Comparison of ENCODE assay signal across 8 mouse cellular contexts in genomic region chrX:104413183-104413983, GRCm38 (mm10). TPM values are rescaled to one million over a fixed set of nuclear protein-coding genes. Genes with fewer than 3 reads are reported as not detected.
A peak's percentile ranks its signal among the peaks of the same experiment; 100 is the strongest.
DNase-seq lines count a peak whose midpoint lies in the region; ATAC-seq and TF ChIP-seq lines count a peak whose summit lies in the region.

Gene Abcb7, minus strand, starts transcription at chrX:104413856.

- no peaks in the 10 kb centered on the region for H3K4me1 ChIP-seq in intestine, postnatal 0 days (replicated peaks; ENCODE audit: control insufficient read depth, insufficient read depth, low read length)
- H3K4me1 ChIP-seq in midbrain, embryonic 10.5 days: 0 out of 2 replicates have a peak, but pooled peaks cover 3% of the 10 kb centered on the region

- ATAC-seq in intestine, postnatal 0 days: peak; percentile 88

- H3K27ac ChIP-seq in intestine, postnatal 0 days (ENCODE audit: low read depth, low read length): peak within 1 kb of the TSS; percentile 88
- peak within 1 kb of the TSS; percentile 95 for H3K27ac ChIP-seq in midbrain, embryonic 10.5 days (replicated peaks)

- H3K4me3 ChIP-seq in intestine, postnatal 0 days (ENCODE audit: low read depth, low read length): peak within 1 kb of the TSS; percentile 61
- peak within 1 kb of the TSS; percentile 65 for H3K4me3 ChIP-seq in midbrain, embryonic 10.5 days

- H3K4me2 ChIP-seq in intestine, postnatal 0 days (replicated peaks; ENCODE audit: low read depth): peak within 1 kb of the TSS; percentile 60

- peak; percentile 88 for DNase-seq in adrenal gland, postnatal 10 days
- peak; percentile 80 for DNase-seq in embryo, embryonic 9.5 days (ENCODE audit: extremely low spot score)
- DNase-seq in gastrocnemius, postnatal 4 days (ENCODE audit: low spot score in 2 of 2): peak; percentile 60 to 85
- DNase-seq in left cerebral cortex, postnatal 36 days (ENCODE audit: low spot score in 2 of 2): peak; percentile 84 to 85
- peak; percentile 80 for DNase-seq in midbrain, embryonic 10.5 days (ENCODE audit: low spot score)
- DNase-seq in right cerebral cortex, postnatal 36 days (ENCODE audit: low spot score in 2 of 2): peak; percentile 76
- peak; percentile 75 to 87 for DNase-seq in urinary bladder, postnatal 4 days (ENCODE audit: low spot score in 2 of 2)

- intact Hi-C loops in left cerebral cortex, postnatal 36 days (cut with DNase I): loop anchor here (5.0 to 10.0 kb wide), 2 partner anchors 71 to 211 kb away; partner anchors contain the start of genes Nexmif and Uprt

- H3K27me3 ChIP-seq in intestine, postnatal 0 days (replicated peaks; ENCODE audit: control insufficient read depth, insufficient read depth, low read length): no peaks in the 10 kb centered on the region
- H3K27me3 ChIP-seq in midbrain, embryonic 10.5 days (ENCODE audit: low read depth, poor library complexity, severe bottlenecking): peaks cover 94% of the 10 kb centered on the region

- H3K9ac ChIP-seq in intestine, postnatal 0 days (ENCODE audit: low read depth, low read length): peak within 1 kb of the TSS; percentile 78

- H3K36me3 ChIP-seq in intestine, postnatal 0 days (ENCODE audit: control insufficient read depth, insufficient read depth): no peaks in the 10 kb centered on the region
- H3K36me3 ChIP-seq in midbrain, embryonic 10.5 days: no peaks in the 10 kb centered on the region

- 17% methylated on average over 58 of the region's 58 CpGs for WGBS in intestine, postnatal 0 days
- WGBS in midbrain, embryonic 10.5 days: 14% methylated on average over 58 of the region's 58 CpGs

- no peaks in the 10 kb centered on the region for H3K9me3 ChIP-seq in intestine, postnatal 0 days (ENCODE audit: control insufficient read depth)
- no peaks in the 10 kb centered on the region for H3K9me3 ChIP-seq in midbrain, embryonic 10.5 days (replicated peaks)

- peak; percentile 49 for TF ChIP-seq CTCF in intestine, postnatal 0 days (IDR thresholded peaks at IDR 0.05; ENCODE audit: low read depth)

RNA-seq across cellular contexts. Expression of gene Abcb7, which starts in this region (rescaled TPM):
- total RNA-seq in adrenal gland, postnatal 10 days (2021): 10 to 100 TPM; 24.4 to 24.6 TPM
- 10 to 100 TPM; 17.4 to 27.3 TPM for total RNA-seq in gastrocnemius, postnatal 4 days (2021)
- polyA plus RNA-seq in intestine, postnatal 0 days (2015; fragmentation: Nextera tagmentation; extraction: Ambion mirVana): 6.3 and 6.7 TPM in 2 replicates
- total RNA-seq in left cerebral cortex, postnatal 36 days (2021): 10 to 100 TPM; 24.1 to 30.3 TPM
- polyA plus RNA-seq in midbrain, embryonic 10.5 days (2016; fragmentation: Nextera tagmentation; extraction: Ambion mirVana): 10.9 and 12.2 TPM in 2 replicates

Comparison
In these comparisons a context has a peak if more than half of its experiments do, and no peak if none do; other contexts are left out.
1. Peak in every context shown above with its lines: DNase-seq, ATAC-seq, H3K4me3 ChIP-seq and H3K27ac ChIP-seq.